Mouse (Mus musculus): ENCODE data around the gene Smpdl3a. TPM values are rescaled to one million over a fixed set of nuclear protein-coding genes. Genes with fewer than 3 reads are reported as not detected.

Smpdl3a gene
- 9.1 and 12.0 TPM in 2 replicates for polyA plus RNA-seq (2012; rRNA removed)
- polyA plus RNA-seq (2014; fragmentation: Nextera tagmentation; extraction: Ambion mirVana), result 21.8 and 24.9 TPM in 2 replicates

- Histone ChIP-seq H3K27me3 (ENCODE audit: control insufficient read depth, insufficient read depth, low read length) (no peaks in the 10 kb centered on the region), H3K4me2 (ENCODE audit: low read depth) (peak within 1 kb of the TSS; percentile 77), H3K27ac (peak within 1 kb of the TSS; percentile 9), H3K9ac (replicated peaks) (peak within 1 kb of the TSS; percentile 73), H3K36me3 (replicated peaks; ENCODE audit: control insufficient read depth, insufficient read depth, low read depth) (no peaks in the 10 kb centered on the region), H3K4me1 (replicated peaks; ENCODE audit: control insufficient read depth in 2 of 2, insufficient read depth in 2 of 2, low read length in 1 of 2) (peaks cover 12 to 15% of the 10 kb centered on the region in 2 experiments), H3K4me3 (ENCODE audit: insufficient read depth in 1 of 2, low read depth in 2 of 2, low read length in 2 of 2) (peak within 1 kb of the TSS; percentile 69 to 80), H3K9me3 (ENCODE audit: control insufficient read depth, low read length) (no peaks in the 10 kb centered on the region)
- WGBS (ENCODE audit: insufficient replicate concordance), result 63% methylated on average over 7 of the region's 7 CpGs
- DNase-seq (ENCODE audit: low read depth in 3 of 3, low spot score in 3 of 3) (no peak), ATAC-seq (ENCODE audit: insufficient read depth) (no peak)
- TF ChIP-seq CTCF (IDR thresholded peaks at IDR 0.05; ENCODE audit: low read depth) (no peak), EP300 (IDR thresholded peaks at IDR 0.05; ENCODE audit: low read depth) (no peak)
Measured at GRCm38 (mm10) chr10:57794018-57794417, at the start of gene Smpdl3a. Gene Smpdl3a, plus strand, starts transcription at chr10:57794335.

GRCm38 (mm10) chr10:57745452-57745851 is 48.7 kb upstream of the Smpdl3a start:
- Histone ChIP-seq H3K4me2 (ENCODE audit: low read depth) (no peak overlapping the region), H3K4me1 (replicated peaks; ENCODE audit: control insufficient read depth in 2 of 2, insufficient read depth in 2 of 2, low read length in 1 of 2) (no peaks in the 10 kb centered on the region), H3K36me3 (replicated peaks; ENCODE audit: control insufficient read depth, insufficient read depth, low read depth) (no peaks in the 10 kb centered on the region), H3K4me3 (ENCODE audit: insufficient read depth in 1 of 2, low read depth in 2 of 2, low read length in 2 of 2) (no peak overlapping the region), H3K27me3 (ENCODE audit: control insufficient read depth, insufficient read depth, low read length) (no peaks in the 10 kb centered on the region), H3K9me3 (ENCODE audit: control insufficient read depth, low read length) (no peaks in the 10 kb centered on the region), H3K27ac (no peak overlapping the region), H3K9ac (replicated peaks) (no peak overlapping the region)
- TF ChIP-seq CTCF (IDR thresholded peaks at IDR 0.05; ENCODE audit: low read depth) (no peak), EP300 (IDR thresholded peaks at IDR 0.05; ENCODE audit: low read depth) (no peak)
- no peak for ATAC-seq (ENCODE audit: insufficient read depth)
- no peak for DNase-seq (ENCODE audit: low read depth in 3 of 3, low spot score in 3 of 3)

DNA sequence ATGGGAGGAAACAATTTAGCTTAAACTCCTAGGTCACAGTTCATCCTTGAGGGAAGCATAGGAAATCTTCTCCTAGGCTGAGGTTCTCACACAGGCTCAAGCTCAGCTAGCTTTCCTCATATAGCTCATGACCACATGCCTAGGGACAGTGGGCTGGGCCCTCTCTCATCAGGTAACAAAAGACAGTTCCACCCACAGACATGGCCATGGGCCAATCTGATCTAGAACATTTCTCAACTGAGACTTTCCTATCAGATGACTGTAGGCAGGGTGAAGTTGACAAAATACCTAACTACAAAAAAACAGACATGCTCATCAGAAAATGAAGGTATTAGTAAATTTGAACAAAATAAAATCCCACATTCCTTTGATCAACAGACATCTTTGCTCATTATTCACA is 47.0 kb upstream of the Smpdl3a start:
- no peak for DNase-seq (ENCODE audit: low read depth in 3 of 3, low spot score in 3 of 3)
- H3K9me3 ChIP-seq (ENCODE audit: control insufficient read depth, low read length), result no peaks in the 10 kb centered on the region
- no peak overlapping the region for H3K27ac ChIP-seq
- H3K27me3 ChIP-seq (ENCODE audit: control insufficient read depth, insufficient read depth, low read length), result no peaks in the 10 kb centered on the region
- H3K9ac ChIP-seq (replicated peaks), result no peak overlapping the region
- H3K36me3 ChIP-seq (replicated peaks; ENCODE audit: control insufficient read depth, insufficient read depth, low read depth), result no peaks in the 10 kb centered on the region
- no peak overlapping the region for H3K4me2 ChIP-seq (ENCODE audit: low read depth)
- TF ChIP-seq CTCF (IDR thresholded peaks at IDR 0.05; ENCODE audit: low read depth), result no peak
- no peak for TF ChIP-seq EP300 (IDR thresholded peaks at IDR 0.05; ENCODE audit: low read depth)
- no peak for ATAC-seq (ENCODE audit: insufficient read depth)
- no peak overlapping the region for H3K4me3 ChIP-seq (ENCODE audit: insufficient read depth in 1 of 2, low read depth in 2 of 2, low read length in 2 of 2)
- no peaks in the 10 kb centered on the region for H3K4me1 ChIP-seq (replicated peaks; ENCODE audit: control insufficient read depth in 2 of 2, insufficient read depth in 2 of 2, low read length in 1 of 2)

DNA sequence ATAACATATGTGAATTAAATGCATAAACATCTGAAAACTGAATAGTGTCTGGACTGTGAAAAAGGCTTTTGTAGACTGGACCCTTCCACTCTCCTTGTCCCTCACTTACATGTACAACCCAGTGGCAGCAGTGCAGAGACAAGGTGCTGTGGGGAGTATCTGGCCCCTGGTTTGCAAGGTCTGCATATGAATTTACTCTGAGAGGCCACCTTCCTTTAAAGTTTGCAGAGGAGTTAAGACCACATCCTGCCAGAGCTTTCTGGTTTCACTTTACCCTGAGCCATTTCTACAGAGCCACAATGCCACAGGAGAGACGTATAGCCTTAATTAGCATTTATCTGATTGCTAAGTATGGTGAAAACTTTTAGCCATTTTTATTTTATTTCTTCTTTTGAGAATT is 40.8 kb upstream of the Smpdl3a start:
- Histone ChIP-seq H3K4me1 (replicated peaks; ENCODE audit: control insufficient read depth in 2 of 2, insufficient read depth in 2 of 2, low read length in 1 of 2) (no peaks in the 10 kb centered on the region), H3K4me3 (ENCODE audit: insufficient read depth in 1 of 2, low read depth in 2 of 2, low read length in 2 of 2) (no peak overlapping the region), H3K9ac (replicated peaks) (no peak overlapping the region), H3K27ac (no peak overlapping the region), H3K27me3 (ENCODE audit: control insufficient read depth, insufficient read depth, low read length) (no peaks in the 10 kb centered on the region), H3K9me3 (ENCODE audit: control insufficient read depth, low read length) (no peaks in the 10 kb centered on the region), H3K36me3 (replicated peaks; ENCODE audit: control insufficient read depth, insufficient read depth, low read depth) (no peaks in the 10 kb centered on the region), H3K4me2 (ENCODE audit: low read depth) (no peak overlapping the region)
- ATAC-seq (ENCODE audit: insufficient read depth) (no peak), DNase-seq (ENCODE audit: low read depth in 3 of 3, low spot score in 3 of 3) (no peak)
- WGBS (ENCODE audit: insufficient replicate concordance), result 54% methylated on average over 1 of the region's 1 CpGs
- TF ChIP-seq CTCF (IDR thresholded peaks at IDR 0.05; ENCODE audit: low read depth) (no peak), EP300 (IDR thresholded peaks at IDR 0.05; ENCODE audit: low read depth) (no peak)

DNA sequence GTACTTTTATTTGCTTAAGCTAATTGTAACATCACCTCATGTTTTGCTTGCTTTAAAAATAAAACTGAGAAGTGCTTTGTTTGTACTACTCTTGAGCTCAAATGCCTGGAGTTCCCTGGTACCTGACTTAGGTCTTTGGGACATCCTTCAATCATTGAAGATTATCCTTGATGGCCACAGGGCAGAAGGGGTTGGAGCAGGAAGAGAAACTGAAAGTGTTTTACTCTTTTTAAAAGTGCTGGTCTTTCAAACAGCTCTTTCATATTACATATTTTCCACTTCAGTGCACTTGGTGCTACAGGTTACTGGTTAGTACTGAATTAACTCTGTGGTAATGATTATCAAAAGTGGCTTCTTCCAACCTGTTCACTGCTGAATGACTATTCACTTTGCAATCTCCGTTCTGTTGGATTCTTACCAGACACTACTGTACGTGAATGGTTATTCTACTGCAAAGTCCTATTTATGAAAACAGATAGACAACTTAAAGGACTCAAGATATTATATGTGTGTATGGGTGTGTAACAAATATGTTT is 38.9 kb upstream of the Smpdl3a start:
- H3K9me3 ChIP-seq (ENCODE audit: control insufficient read depth, low read length), result no peaks in the 10 kb centered on the region
- ATAC-seq (ENCODE audit: insufficient read depth), result no peak
- WGBS (ENCODE audit: insufficient replicate concordance), result 64% methylated on average over 2 of the region's 2 CpGs

More for the DNA sequence above, 38.9 kb upstream of the Smpdl3a start:
- Histone ChIP-seq H3K27me3 (ENCODE audit: control insufficient read depth, insufficient read depth, low read length) (no peaks in the 10 kb centered on the region), H3K4me2 (ENCODE audit: low read depth) (no peak overlapping the region), H3K4me1 (replicated peaks; ENCODE audit: control insufficient read depth in 2 of 2, insufficient read depth in 2 of 2, low read length in 1 of 2) (no peaks in the 10 kb centered on the region), H3K4me3 (ENCODE audit: insufficient read depth in 1 of 2, low read depth in 2 of 2, low read length in 2 of 2) (no peak overlapping the region), H3K36me3 (replicated peaks; ENCODE audit: control insufficient read depth, insufficient read depth, low read depth) (no peaks in the 10 kb centered on the region), H3K9ac (replicated peaks) (no peak overlapping the region), H3K27ac (no peak overlapping the region)
- no peak for TF ChIP-seq CTCF (IDR thresholded peaks at IDR 0.05; ENCODE audit: low read depth)
- no peak for TF ChIP-seq EP300 (IDR thresholded peaks at IDR 0.05; ENCODE audit: low read depth)
- no peak for DNase-seq (ENCODE audit: low read depth in 3 of 3, low spot score in 3 of 3)

Data from liver, embryonic 14.5 days (tissue).